Mouse (Mus musculus) hindbrain, postnatal 0 days (tissue): ENCODE measurements around the gene Clgn. TPM values are rescaled to one million over a fixed set of nuclear protein-coding genes. Genes with fewer than 3 reads are reported as not detected.

ENCODE experiments used
- ATAC-seq: fragments of 200-750 bp; cut with Nextera tagmentation; 2 replicates; pipeline ENCODE4 v1.8.0; 2017; ENCODE audit warnings: mild to moderate bottlenecking, moderate TSS enrichment, moderate library complexity
- DNase-seq: peaks from one replicate; pipeline ENCODE4 v3.0.0-alpha.2; 2015; ENCODE audit warnings: low spot score
- H3K27ac ChIP-seq: fragments of 300-500 bp; sonication (generic); 2 replicates; pipeline ENCODE4 v1.5.1; 2014; ENCODE audit warnings: mild to moderate bottlenecking
- H3K27me3 ChIP-seq: fragments of 300-500 bp; sonication (generic); 2 replicates; pipeline ENCODE4 v1.6.1; 2014; ENCODE audit warnings: low read length, mixed read lengths; ENCODE audit not compliant: insufficient read depth
- H3K36me3 ChIP-seq: fragments of 300-500 bp; sonication (generic); 2 replicates; pipeline ENCODE4 v1.6.1; 2014; ENCODE audit warnings: low read length, mixed read lengths; ENCODE audit not compliant: insufficient read depth
- H3K4me1 ChIP-seq: fragments of 300-500 bp; sonication (generic); 2 replicates; pipeline ENCODE4 v1.6.1; 2014; ENCODE audit warnings: antibody characterized with exemption, low read length, mixed read lengths; ENCODE audit not compliant: insufficient read depth
- H3K4me2 ChIP-seq: fragments of 300-500 bp; sonication (generic); 2 replicates; pipeline ENCODE4 v1.6.1; 2014; ENCODE audit warnings: low read depth, mild to moderate bottlenecking, low read length, moderate library complexity, mixed read lengths
- H3K4me3 ChIP-seq: fragments of 300-500 bp; sonication (generic); 2 replicates; pipeline ENCODE4 v1.5.1; 2014; ENCODE audit warnings: low read length
- H3K9ac ChIP-seq: fragments of 300-500 bp; sonication (generic); replicated peaks from 2 replicates; pipeline ENCODE4 v1.6.1; 2014; ENCODE audit warnings: mild to moderate bottlenecking, low read length, moderate library complexity, mixed read lengths
- H3K9me3 ChIP-seq: fragments of 300-500 bp; sonication (generic); 2 replicates; pipeline ENCODE4 v1.6.1; 2016; ENCODE audit warnings: low read length, mixed read lengths
- CTCF ChIP-seq: IDR thresholded peaks from 2 replicates; pipeline ENCODE4 v1.5.1; 2016; ENCODE audit warnings: antibody characterized with exemption, control low read depth, low read depth
- WGBS: fragments of 180-500 bp; shearing (Covaris S2); extraction: QIAGEN DNeasy Blood & Tissue Kit; methylation state at CpG from one replicate; pipeline ENCODE4 v1.1.7; 2014; 5-methylcytosine and 5-hydroxymethylcytosine counted together
- polyA plus RNA-seq: library from polyadenylated mRNA; unstranded; fragments of >200 nt; fragmentation: Nextera tagmentation; extraction: Ambion mirVana; gene quantifications from 2 replicates; pipeline ENCODE4 v1.2.1, GENCODE M21; 2015
- total RNA-seq: library from RNA; depleted of rRNA; stranded (reverse); fragments of >200 nt; gene quantifications from 2 replicates; pipeline ENCODE4 v1.2.3, GENCODE M21; 2014; rRNA removed

The Clgn gene
- total RNA-seq (5.4 and 5.5 TPM in 2 replicates), polyA plus RNA-seq (13.1 and 13.3 TPM in 2 replicates)

- ATAC-seq: peak; percentile 89
- Histone ChIP-seq H3K9ac (peak within 1 kb of the TSS; percentile 74), H3K27me3 (no peaks in the 10 kb centered on the region; the same call in 1 of the 2 replicates), H3K36me3 (no peaks in the 10 kb centered on the region), H3K9me3 (no peaks in the 10 kb centered on the region), H3K4me3 (peak within 1 kb of the TSS; percentile 77), H3K27ac (no peak within 1 kb of the TSS; the same call in 1 of the 2 replicates), H3K4me1 (0 out of 2 replicates have a peak, but pooled peaks cover 4% of the 10 kb centered on the region), H3K4me2 (peak within 1 kb of the TSS; percentile 82)
- WGBS: 4% methylated on average over 40 of the region's 41 CpGs
- peak; percentile 85 for DNase-seq
- no peak for TF ChIP-seq CTCF
These were observed at the start of gene Clgn for GRCm38 (mm10) chr8:83389316-83390005. TSS of gene Clgn (plus strand) at chr8:83389867.

GRCm38 (mm10) chr8:83342076-83342475 is 47.6 kb upstream of the Clgn start:
- no peak overlapping the region for H3K4me2 ChIP-seq
- H3K4me3 ChIP-seq: no peak overlapping the region
- H3K36me3 ChIP-seq: no peaks in the 10 kb centered on the region
- WGBS: 84% methylated on average over 3 of the region's 3 CpGs
- H3K9ac ChIP-seq: no peak overlapping the region
- no peak for TF ChIP-seq CTCF
- ATAC-seq (no peak), DNase-seq (no peak)
- no peaks in the 10 kb centered on the region for H3K4me1 ChIP-seq
- no peak overlapping the region for H3K27ac ChIP-seq
- H3K27me3 ChIP-seq: no peaks in the 10 kb centered on the region
- H3K9me3 ChIP-seq: no peaks in the 10 kb centered on the region

DNA sequence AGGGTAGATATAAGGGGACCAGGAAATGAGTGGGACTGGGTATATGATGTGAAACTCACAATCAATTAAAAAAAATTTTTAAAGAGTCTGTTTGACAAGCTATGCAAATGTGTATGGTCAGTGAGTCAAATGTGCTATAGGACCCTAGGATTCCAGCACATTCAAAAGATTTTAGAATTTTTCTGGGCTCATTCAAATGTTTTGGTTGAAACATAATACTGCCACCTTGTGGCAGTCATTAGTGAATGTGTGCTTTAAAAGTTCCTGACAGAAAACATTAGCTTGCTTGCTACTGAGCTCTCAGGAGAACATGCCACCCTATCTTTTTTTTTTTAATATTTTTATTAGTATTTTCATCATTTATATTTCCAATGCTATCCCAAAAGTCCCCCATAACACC is 47.0 kb upstream of the Clgn start:
- H3K4me3 ChIP-seq: no peak overlapping the region
- no peaks in the 10 kb centered on the region for H3K9me3 ChIP-seq
- H3K36me3 ChIP-seq: no peaks in the 10 kb centered on the region
- ATAC-seq: no peak
- H3K4me2 ChIP-seq: no peak overlapping the region
- no peak overlapping the region for H3K9ac ChIP-seq
- no peaks in the 10 kb centered on the region for H3K4me1 ChIP-seq
- TF ChIP-seq CTCF: peak; percentile 53
- peak; percentile 78 for DNase-seq
- H3K27ac ChIP-seq: no peak overlapping the region
- H3K27me3 ChIP-seq: no peaks in the 10 kb centered on the region

GRCm38 (mm10) chr8:83348263-83348662 is 41.4 kb upstream of the Clgn start, which contains the start of gene Mgat4d:
TSS of gene Mgat4d (plus strand) at chr8:83348471.
- no peak for DNase-seq
- H3K4me3 ChIP-seq: no peak within 1 kb of the TSS
- no peak within 1 kb of the TSS for H3K27ac ChIP-seq
- WGBS: 91% methylated on average over 16 of the region's 18 CpGs
- no peaks in the 10 kb centered on the region for H3K36me3 ChIP-seq
- no peak for ATAC-seq
- no peaks in the 10 kb centered on the region for H3K9me3 ChIP-seq
- H3K4me1 ChIP-seq: no peaks in the 10 kb centered on the region
- H3K9ac ChIP-seq: no peak within 1 kb of the TSS
- H3K27me3 ChIP-seq: no peaks in the 10 kb centered on the region
- TF ChIP-seq CTCF: no peak
- H3K4me2 ChIP-seq: no peak within 1 kb of the TSS

DNA sequence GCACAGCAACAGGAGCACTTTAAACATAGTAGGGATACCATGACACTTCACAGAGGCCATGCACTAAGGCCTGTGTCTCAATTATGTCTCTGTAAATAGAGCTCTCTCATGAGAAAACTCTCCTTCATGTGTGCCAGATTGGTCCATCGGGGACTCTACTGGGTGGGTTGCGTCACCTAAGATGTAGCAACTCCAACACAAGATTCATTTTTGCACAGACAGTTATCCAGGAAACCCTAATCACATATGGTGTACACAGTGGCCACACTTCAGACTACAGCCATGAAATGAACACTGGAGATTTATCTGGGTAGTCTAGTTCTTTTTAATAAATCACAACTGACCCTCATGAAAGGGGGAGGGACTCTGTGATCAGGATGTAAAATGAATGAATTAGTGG is 38.4 kb upstream of the Clgn start:
- Histone ChIP-seq H3K27ac (no peak overlapping the region), H3K27me3 (no peaks in the 10 kb centered on the region), H3K36me3 (no peaks in the 10 kb centered on the region), H3K9ac (no peak overlapping the region), H3K4me1 (no peaks in the 10 kb centered on the region), H3K4me3 (no peak overlapping the region), H3K4me2 (no peak overlapping the region), H3K9me3 (no peaks in the 10 kb centered on the region)
- 97% methylated on average over 2 of the region's 2 CpGs for WGBS
- TF ChIP-seq CTCF: no peak
- ATAC-seq (no peak), DNase-seq (no peak)

DNA sequence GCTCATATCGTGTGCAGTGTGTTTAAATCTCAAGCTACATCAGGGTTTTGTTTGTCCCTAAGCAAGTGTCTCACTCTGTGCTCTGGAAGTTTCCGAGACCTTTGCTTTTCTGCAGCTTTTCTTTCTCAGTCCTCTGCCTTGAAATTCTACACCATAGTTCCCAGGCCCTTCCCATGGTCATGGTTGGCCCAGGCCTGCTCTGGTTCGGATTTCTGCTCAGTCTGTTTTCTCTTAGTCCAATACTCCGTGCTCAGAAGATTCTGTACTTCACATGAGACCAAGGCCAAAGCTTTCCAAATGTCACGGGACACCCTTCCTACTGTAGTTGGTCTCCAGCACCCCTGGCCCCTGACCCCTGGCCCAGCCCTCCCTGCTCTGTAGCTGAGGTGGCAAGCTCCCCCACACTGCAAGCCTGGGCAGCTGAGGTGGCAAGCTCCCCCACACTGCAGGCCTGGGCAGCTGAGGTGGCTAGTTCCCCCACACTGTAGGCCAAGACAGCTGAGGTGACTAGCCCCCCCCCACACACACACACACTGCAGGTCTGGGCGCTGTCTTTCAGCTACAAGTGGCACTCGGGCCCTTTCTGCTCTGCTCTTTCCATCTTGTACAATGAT is 26.4 kb upstream of the Clgn start:
- no peaks in the 10 kb centered on the region for H3K9me3 ChIP-seq
- ATAC-seq: no peak
- no peak overlapping the region for H3K9ac ChIP-seq
- no peaks in the 10 kb centered on the region for H3K4me1 ChIP-seq
- H3K27me3 ChIP-seq: no peaks in the 10 kb centered on the region
- H3K4me3 ChIP-seq: no peak overlapping the region
- 70% methylated on average over 7 of the region's 7 CpGs for WGBS
- no peak for TF ChIP-seq CTCF
- H3K4me2 ChIP-seq: no peak overlapping the region
- H3K36me3 ChIP-seq: no peaks in the 10 kb centered on the region
- no peak for DNase-seq
- no peak overlapping the region for H3K27ac ChIP-seq

DNA sequence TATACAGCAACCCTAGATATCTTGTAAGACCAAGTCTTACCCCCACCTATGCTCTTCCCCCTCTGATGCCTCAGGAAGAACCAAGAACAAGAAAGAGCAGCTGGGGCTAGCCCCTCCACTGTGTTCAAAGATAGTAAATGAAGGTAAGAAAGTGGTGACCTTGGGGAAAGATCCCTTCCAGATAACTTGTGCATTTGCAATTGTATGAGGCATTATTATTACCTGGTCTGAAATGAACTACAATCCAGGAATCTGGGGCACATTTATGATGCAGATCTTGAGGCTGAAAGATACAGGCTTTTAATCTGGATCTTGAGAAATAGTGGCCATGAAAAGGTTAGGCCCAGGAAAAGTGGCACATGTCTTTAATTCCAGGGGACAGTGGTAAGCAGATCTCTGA is 12.4 kb upstream of the Clgn start:
- DNase-seq (no peak), ATAC-seq (no peak)
- TF ChIP-seq CTCF: no peak
- Histone ChIP-seq H3K9me3 (no peaks in the 10 kb centered on the region), H3K36me3 (no peaks in the 10 kb centered on the region), H3K4me1 (no peaks in the 10 kb centered on the region), H3K4me3 (no peak overlapping the region), H3K27me3 (no peaks in the 10 kb centered on the region), H3K4me2 (no peak overlapping the region), H3K9ac (no peak overlapping the region), H3K27ac (no peak overlapping the region)
